Mouse (Mus musculus) testis, adult 2 months (tissue): ENCODE results near the gene Ppp1r3f.

Experiments used
- CTCF ChIP-seq: fragments of 200-500 bp; IDR thresholded peaks from 2 replicates; pipeline ENCODE4 v1.5.1; 2012; ENCODE audit warnings: low read depth, mild to moderate bottlenecking, inconsistent platforms, low read length, moderate library complexity; ENCODE audit not compliant: control insufficient read depth, insufficient read depth, insufficient replicate concordance
- POLR2A ChIP-seq: fragments of 200-500 bp; IDR thresholded peaks from 2 replicates; pipeline ENCODE4 v1.6.1; 2012; ENCODE audit warnings: low read depth, mild to moderate bottlenecking, inconsistent platforms, low read length, moderate library complexity; ENCODE audit not compliant: control insufficient read depth

DNA sequence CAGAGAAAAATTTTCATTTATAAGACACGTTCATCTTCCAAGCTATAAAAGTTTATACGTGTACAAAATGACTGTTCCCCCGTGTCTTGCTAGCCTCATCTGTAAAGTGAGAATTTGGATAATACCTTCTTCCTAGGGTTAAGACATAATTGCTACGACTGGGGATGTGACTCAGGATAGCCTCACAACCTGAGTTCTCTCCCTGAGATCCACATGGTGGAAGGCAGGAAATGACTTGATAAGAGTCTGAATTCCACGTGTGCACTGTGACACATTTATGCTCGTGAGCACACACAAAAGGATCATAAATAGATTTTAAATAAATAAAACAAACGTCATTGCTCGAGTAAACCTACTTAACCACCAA is 31.5 kb upstream of the Ppp1r3f start:
- TF ChIP-seq POLR2A, result no peak
- TF ChIP-seq CTCF, result no peak
